In the genomic region with DNA sequence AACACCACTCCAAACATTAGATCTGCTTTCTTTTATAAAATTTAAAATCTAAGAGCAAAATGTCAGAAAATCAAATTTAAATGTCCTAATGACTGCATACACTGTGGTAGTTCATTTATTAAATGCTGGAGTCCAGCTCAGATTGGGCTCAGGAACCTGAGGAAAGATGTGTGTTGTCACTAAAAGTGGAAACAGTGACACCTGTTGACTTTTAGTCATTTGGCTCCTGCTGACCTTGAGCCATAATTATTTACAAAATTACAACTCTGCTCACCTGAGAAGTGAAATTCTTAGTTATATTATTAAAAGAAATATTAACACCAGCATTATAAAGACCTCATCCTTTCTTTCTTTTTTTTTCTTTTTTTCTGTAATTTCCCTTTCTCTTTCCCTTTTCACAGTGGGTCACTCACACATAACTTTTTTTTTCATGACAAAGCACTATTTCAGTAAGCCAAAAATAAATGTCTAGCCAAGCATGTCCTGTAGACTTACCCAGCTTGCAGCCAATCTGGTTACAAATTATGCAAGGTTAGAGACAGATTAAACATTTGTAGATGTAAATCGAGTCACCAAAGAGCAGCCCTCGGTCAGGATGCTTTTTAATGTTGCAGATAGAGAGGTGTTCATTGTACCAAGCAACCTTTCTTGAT, we compare ENCODE assay signal across 26 mouse cellular contexts.
A peak's percentile ranks its signal among the peaks of the same experiment; 100 is the strongest.
DNase-seq lines count a peak whose midpoint lies in the region; TF ChIP-seq lines count a peak whose summit lies in the region.
"Had no signal": no experiment of that assay in that cellular context is flagged by ENCODE, and none has a peak within 500 bp of the region (broad histone marks: within the 10 kb centered on the region; RNA-seq: fewer than 3 reads in every experiment).

No protein-coding gene starts in this region.

- DNase-seq in heart, adult 2 months: no peak
- DNase-seq in heart, postnatal 36 days: no peak
- peak; percentile 49 for DNase-seq in kidney, adult 9 months
- no peak for DNase-seq in kidney, postnatal 10 days
- DNase-seq in 416B (ENCODE audit: low read depth) (peak; percentile 11), MEL (ENCODE audit: low read depth, low spot score) (no peak)
- no peak for DNase-seq in ovary, postnatal 14 days (ENCODE audit: low spot score)
- DNase-seq: adrenal gland, adult 2 months; adrenal gland, postnatal 14 days; cerebellum, adult 11 months; cerebellum, adult 2 months; cerebellum, adult 9-11 months; cerebellum, postnatal 36 days; embryo, embryonic 11 days; gastrocnemius, postnatal 25 days; heart, adult 18-20 months; heart, postnatal 14 days had no signal

- intact Hi-C loops in heart, adult 2 months (cut with DNase I): loop anchor here (1.0 kb wide), 1 partner anchor 16 kb away; no protein-coding TSS in a partner anchor
- intact Hi-C loops in heart, postnatal 36 days (cut with DNase I): no loop called here

- no peaks in the 10 kb centered on the region for H3K36me3 ChIP-seq in heart, adult 2 months (ENCODE audit: control insufficient read depth, insufficient read depth, low read length)
- no peaks in the 10 kb centered on the region for H3K36me3 ChIP-seq in MEL (ENCODE audit: control insufficient read depth in 1 of 2, insufficient read depth in 2 of 2, low read length in 2 of 2)
- H3K36me3 ChIP-seq: embryonic facial prominence, embryonic 10.5 days; embryonic facial prominence, embryonic 13.5 days; forebrain, embryonic 12.5 days; forebrain, embryonic 15.5 days; heart, embryonic 10.5 days; heart, embryonic 13.5 days; hindbrain, embryonic 12.5 days; hindbrain, embryonic 15.5 days had no signal

- H3K9me3 ChIP-seq in MEL (replicated peaks; ENCODE audit: insufficient read depth, low read length): no peaks in the 10 kb centered on the region
- H3K9me3 ChIP-seq: embryonic facial prominence, embryonic 10.5 days; embryonic facial prominence, embryonic 13.5 days; forebrain, embryonic 12.5 days; forebrain, embryonic 15.5 days; heart, embryonic 10.5 days; heart, embryonic 13.5 days; hindbrain, embryonic 12.5 days; hindbrain, embryonic 15.5 days had no signal

- no peaks in the 10 kb centered on the region for H3K4me1 ChIP-seq in heart, adult 2 months (ENCODE audit: control insufficient read depth, insufficient read depth, low read length)
- H3K4me1 ChIP-seq in MEL (ENCODE audit: control insufficient read depth in 1 of 2, insufficient read depth in 2 of 2, low read length in 2 of 2): no peaks in the 10 kb centered on the region
- H3K4me1 ChIP-seq: embryonic facial prominence, embryonic 10.5 days; embryonic facial prominence, embryonic 13.5 days; forebrain, embryonic 12.5 days; forebrain, embryonic 15.5 days; heart, embryonic 10.5 days; heart, embryonic 13.5 days; hindbrain, embryonic 12.5 days; hindbrain, embryonic 15.5 days had no signal

- H3K9ac ChIP-seq in heart, adult 2 months (ENCODE audit: low read depth, low read length): no peak overlapping the region
- no peak overlapping the region for H3K9ac ChIP-seq in MEL (ENCODE audit: control insufficient read depth, low read depth, low read length, poor library complexity, severe bottlenecking)
- H3K9ac ChIP-seq: embryonic facial prominence, embryonic 13.5 days; forebrain, embryonic 12.5 days; forebrain, embryonic 15.5 days; heart, embryonic 13.5 days; hindbrain, embryonic 12.5 days; hindbrain, embryonic 15.5 days had no signal

- TF ChIP-seq POLR2A in heart, adult 2 months (IDR thresholded peaks at IDR 0.05; ENCODE audit: insufficient read depth, low read depth, low read length): no peak
- no peak for TF ChIP-seq POLR2A in MEL (IDR thresholded peaks at IDR 0.05; ENCODE audit: control insufficient read depth in 1 of 2, insufficient read depth in 1 of 2, low read depth in 1 of 2, low read length in 2 of 2, poor library complexity in 1 of 2)

- peak; percentile 24 for TF ChIP-seq RAD21 in MEL (IDR thresholded peaks at IDR 0.05; ENCODE audit: low read depth, low read length)

- H3K4me3 ChIP-seq in heart, adult 2 months: no peak overlapping the region
- no peak overlapping the region for H3K4me3 ChIP-seq in MEL (ENCODE audit: control insufficient read depth in 1 of 2, insufficient read depth in 1 of 2, low read depth in 2 of 2, low read length in 2 of 2)
- H3K4me3 ChIP-seq: embryonic facial prominence, embryonic 10.5 days; embryonic facial prominence, embryonic 13.5 days; erythroblast, embryonic 14.5 days; forebrain, embryonic 12.5 days; forebrain, embryonic 15.5 days; heart, embryonic 10.5 days; heart, embryonic 13.5 days; hindbrain, embryonic 12.5 days; hindbrain, embryonic 15.5 days had no signal

- TF ChIP-seq EP300 in heart, adult 2 months (IDR thresholded peaks at IDR 0.05; ENCODE audit: insufficient read depth, low read depth, low read length): no peak
- TF ChIP-seq EP300 in MEL (IDR thresholded peaks at IDR 0.05; ENCODE audit: low read depth in 1 of 2, low read length in 2 of 2): no peak

- H3K27ac ChIP-seq in heart, adult 2 months: no peak overlapping the region
- H3K27ac ChIP-seq in MEL (ENCODE audit: control insufficient read depth, low read depth, low read length): no peak overlapping the region
- H3K27ac ChIP-seq: embryonic facial prominence, embryonic 10.5 days; embryonic facial prominence, embryonic 13.5 days; forebrain, embryonic 12.5 days; forebrain, embryonic 15.5 days; heart, embryonic 10.5 days; heart, embryonic 13.5 days; hindbrain, embryonic 12.5 days; hindbrain, embryonic 15.5 days had no signal

- H3K79me2 ChIP-seq in heart, adult 2 months (replicated peaks; ENCODE audit: control insufficient read depth, insufficient read depth, low read length): no peaks in the 10 kb centered on the region
- H3K79me2 ChIP-seq in MEL (ENCODE audit: control insufficient read depth, insufficient read depth, low read length, poor library complexity): no peaks in the 10 kb centered on the region

- TF ChIP-seq CTCF in heart, adult 2 months (IDR thresholded peaks at IDR 0.05): peak; percentile 35
- TF ChIP-seq CTCF in MEL (IDR thresholded peaks at IDR 0.05 in 2 of 3, conservative IDR thresholded peaks at IDR 0.05 in 1 of 3; ENCODE audit: control insufficient read depth in 1 of 3, insufficient read depth in 1 of 3, low read depth in 2 of 3, low read length in 3 of 3, poor library complexity in 1 of 3, severe bottlenecking in 1 of 3): no peak; a peak in 1 of 6 replicates

- 77% methylated on average over 2 of the region's 2 CpGs for WGBS in heart, adult 2 months

- H3K27me3 ChIP-seq in heart, adult 2 months (ENCODE audit: control insufficient read depth, insufficient read depth, low read length): no peaks in the 10 kb centered on the region
- no peaks in the 10 kb centered on the region for H3K27me3 ChIP-seq in MEL (ENCODE audit: control insufficient read depth in 1 of 2, insufficient read depth in 2 of 2, low read length in 2 of 2)
- H3K27me3 ChIP-seq: embryonic facial prominence, embryonic 13.5 days; forebrain, embryonic 12.5 days; forebrain, embryonic 15.5 days; heart, embryonic 13.5 days; hindbrain, embryonic 12.5 days; hindbrain, embryonic 15.5 days had no signal

TF ChIP-seq in MEL, 35 proteins besides CTCF, POLR2A, EP300 and RAD21:
- TF ChIP-seq SMC3 (IDR thresholded peaks at IDR 0.05; ENCODE audit: low read depth, low read length) (0 out of 2 replicates have a peak, but pooled peaks have one; percentile 16), ZC3H11A (IDR thresholded peaks at IDR 0.05; ENCODE audit: low read depth, low read length) (no peak; the same call in 1 of the 2 replicates)

Comparison
In these comparisons a context has a peak if more than half of its experiments do, and no peak if none do; other contexts are left out.
1. DNase-seq: peak in kidney, adult 9 months (single experiment) and 416B (single experiment); none in heart, adult 2 months (0 of 2), heart, postnatal 36 days (0 of 2), kidney, postnatal 10 days (single experiment), MEL (single experiment) and ovary, postnatal 14 days (single experiment).